Mouse (Mus musculus): ENCODE data around the gene Ttc33.
"Not testable (repeated sequence)": the region's sequence is repeated elsewhere in the genome, so short reads cannot be mapped to it uniquely, and the experiment has no call there.

The Ttc33 gene

GRCm38 (mm10) chr15:5184668-5185330, 526 bp upstream of the Ttc33 start:
- peak; percentile 33 for DNase-seq (ENCODE audit: low read depth, low spot score)

DNA sequence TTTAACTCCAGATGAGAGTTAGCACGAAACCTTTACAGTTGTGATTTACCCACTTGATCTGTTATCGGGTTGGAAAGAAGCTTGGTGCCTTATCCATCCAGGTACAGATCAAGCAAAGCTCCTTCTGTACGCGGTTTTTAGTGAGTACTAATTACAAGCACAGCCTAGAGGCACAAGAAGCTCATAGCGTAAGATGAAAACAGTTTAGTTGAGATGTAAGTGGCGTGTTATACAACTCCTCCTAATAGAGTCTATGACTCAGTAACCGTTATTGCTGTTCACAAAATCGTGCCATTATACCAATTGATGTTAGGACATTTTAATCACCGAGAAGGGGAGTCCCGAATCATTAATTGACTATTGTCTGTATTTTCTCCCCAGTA, 959 bp downstream of the Ttc33 start:
- DNase-seq (ENCODE audit: low read depth, low spot score): no peak

- peak; percentile 34 for DNase-seq (ENCODE audit: low read depth, low spot score)
These were observed 1.8 kb downstream of the Ttc33 start for GRCm38 (mm10) chr15:5187116-5187515.

GRCm38 (mm10) chr15:5188029-5188428, 2.7 kb downstream of the Ttc33 start:
- no peak for DNase-seq (ENCODE audit: low read depth, low spot score)

- no peak for DNase-seq (ENCODE audit: low read depth, low spot score)
These were observed 4.3 kb downstream of the Ttc33 start for GRCm38 (mm10) chr15:5189504-5190093.

GRCm38 (mm10) chr15:5193833-5194232, 8.5 kb downstream of the Ttc33 start:
- DNase-seq (ENCODE audit: low read depth, low spot score): peak; percentile 27

- DNase-seq (ENCODE audit: low read depth, low spot score): no peak
These were observed 9.1 kb downstream of the Ttc33 start for GRCm38 (mm10) chr15:5194446-5194845.

GRCm38 (mm10) chr15:5194931-5195330, 9.6 kb downstream of the Ttc33 start:
- no peak for DNase-seq (ENCODE audit: low read depth, low spot score)

DNA sequence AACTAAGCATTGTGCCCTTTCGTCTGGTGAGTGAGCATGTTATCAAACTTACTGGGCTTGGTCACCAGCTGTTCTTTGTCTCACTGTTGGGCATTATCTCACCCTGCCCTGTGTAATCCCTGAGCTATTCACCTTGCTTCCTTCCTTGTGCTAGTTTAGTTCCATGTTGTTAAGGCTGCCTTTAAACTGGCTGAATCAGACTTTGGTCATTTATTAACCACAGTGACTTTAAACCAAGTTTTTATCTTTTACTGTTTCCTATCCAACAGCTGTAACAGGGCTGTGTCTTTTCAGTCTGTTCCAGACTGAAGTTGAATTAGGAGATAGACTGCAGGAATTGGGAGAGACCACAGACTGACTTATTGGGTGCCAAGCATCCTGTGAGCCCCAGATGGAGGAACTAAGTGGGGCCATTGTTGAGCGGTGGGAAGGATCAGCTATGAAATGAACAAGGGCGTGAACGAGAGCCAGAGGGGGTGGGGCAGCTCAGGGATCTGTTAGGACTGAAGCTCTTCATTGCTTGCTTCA, 10.7 kb downstream of the Ttc33 start:
- no peak for DNase-seq (ENCODE audit: low read depth, low spot score)

DNA sequence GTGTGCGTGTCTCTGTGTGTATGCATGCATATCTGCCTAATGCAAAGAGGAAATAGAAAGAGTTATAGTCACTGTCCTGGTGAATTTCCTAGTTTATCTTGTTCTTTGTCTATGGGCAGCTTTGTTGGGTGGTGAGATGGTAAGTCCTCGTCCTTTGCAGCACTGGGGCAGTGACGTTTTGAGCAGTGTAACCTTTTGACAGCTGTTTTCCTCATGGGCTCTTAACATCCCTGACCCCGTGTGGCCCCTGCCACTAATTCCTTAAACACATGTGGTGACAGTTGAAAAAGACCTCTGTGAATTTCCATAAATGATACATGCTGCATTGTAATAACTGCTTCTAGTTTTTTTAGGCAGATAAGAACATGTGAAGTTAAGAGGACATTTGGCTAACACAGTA, 11.4 kb downstream of the Ttc33 start:
- no peak for DNase-seq (ENCODE audit: low read depth, low spot score)

- no peak for DNase-seq (ENCODE audit: low read depth, low spot score)
These were observed 19.9 kb downstream of the Ttc33 start for GRCm38 (mm10) chr15:5205222-5205621.

DNA sequence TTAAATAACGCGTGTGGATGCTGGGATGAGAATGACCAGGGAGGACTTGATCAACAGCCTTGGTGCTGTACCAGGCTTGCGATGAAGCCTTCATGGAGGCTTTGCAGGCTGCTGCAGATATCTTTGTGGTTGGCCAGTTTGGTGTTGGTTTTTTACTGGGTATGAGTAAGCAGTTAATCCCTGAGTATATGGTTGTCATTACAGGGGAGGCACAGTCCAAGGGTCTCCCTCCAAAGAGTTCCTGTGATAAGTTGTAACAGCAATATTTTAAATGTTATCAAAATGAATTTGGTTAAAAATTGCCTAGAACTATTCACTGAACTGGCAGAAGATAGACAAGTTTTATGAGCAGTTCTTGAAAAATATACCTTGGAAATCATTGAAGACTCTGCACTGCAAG, 23.8 kb downstream of the Ttc33 start:
- no peak for DNase-seq (ENCODE audit: low read depth, low spot score)

GRCm38 (mm10) chr15:5220491-5220890, 35.2 kb downstream of the Ttc33 start:
- DNase-seq (ENCODE audit: low read depth, low spot score): no peak

DNA sequence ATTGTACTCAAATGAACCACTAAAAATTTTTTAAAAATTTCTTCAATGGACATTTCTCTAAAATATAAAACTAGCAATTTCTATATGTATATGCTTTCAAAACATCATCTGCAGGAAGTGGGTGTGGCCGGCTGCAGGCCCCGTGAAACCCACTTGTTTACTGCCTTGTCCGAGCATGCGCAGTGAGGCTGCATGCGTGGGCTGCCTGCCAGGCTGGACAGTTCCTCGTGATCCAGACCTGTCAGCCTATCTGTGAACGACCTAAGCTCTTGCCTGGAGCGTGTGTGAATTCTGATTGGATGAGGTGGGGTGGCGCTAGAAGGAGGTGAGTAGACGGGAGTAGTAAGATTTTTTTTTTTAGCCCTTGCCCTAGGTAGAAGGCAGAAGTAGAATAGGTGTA, 45.4 kb downstream of the Ttc33 start:
- not testable (repeated sequence) for DNase-seq (ENCODE audit: low read depth, low spot score)

DNA sequence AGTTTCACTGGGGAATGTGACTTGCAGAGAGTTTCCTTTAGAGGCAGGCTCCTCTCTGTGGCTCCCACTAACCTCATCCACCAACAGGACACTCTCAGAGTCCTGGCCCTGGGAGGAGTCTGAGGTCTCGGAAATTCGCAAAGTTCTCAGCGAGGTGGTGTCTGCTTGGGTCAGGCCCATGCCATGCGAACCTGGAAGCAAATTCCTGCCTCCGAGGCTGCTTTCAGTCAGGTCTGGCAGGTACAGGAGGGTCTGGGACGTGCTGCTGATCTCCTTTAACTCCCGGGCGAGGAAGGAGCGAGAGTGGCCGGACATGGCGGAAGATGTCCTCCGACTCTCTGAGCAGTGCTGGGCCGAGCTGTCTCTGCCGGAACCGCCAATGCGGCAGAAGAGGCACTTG, 49.3 kb downstream of the Ttc33 start:
- DNase-seq (ENCODE audit: low read depth, low spot score): no peak

DNA sequence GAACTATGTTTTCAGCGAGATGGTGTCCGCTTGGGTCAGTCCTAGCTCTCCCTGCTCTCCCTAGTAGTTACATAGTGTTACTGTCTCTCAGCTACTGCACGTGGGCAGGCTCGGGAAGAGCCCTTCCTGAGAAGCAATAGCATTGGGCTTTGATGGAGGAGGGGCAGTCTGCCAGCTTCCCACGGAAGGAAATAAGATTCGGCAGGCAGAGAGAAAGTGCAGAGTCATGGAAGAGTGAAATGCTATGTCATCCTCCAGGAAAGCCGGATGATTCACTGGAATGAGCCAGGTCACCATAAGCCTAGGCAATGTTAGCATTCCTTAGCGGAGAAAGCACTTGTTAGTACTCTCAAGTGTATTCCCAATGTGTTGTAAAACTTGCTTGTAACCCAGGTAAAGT, 50.2 kb downstream of the Ttc33 start:
- no peak for DNase-seq (ENCODE audit: low read depth, low spot score)

DNA sequence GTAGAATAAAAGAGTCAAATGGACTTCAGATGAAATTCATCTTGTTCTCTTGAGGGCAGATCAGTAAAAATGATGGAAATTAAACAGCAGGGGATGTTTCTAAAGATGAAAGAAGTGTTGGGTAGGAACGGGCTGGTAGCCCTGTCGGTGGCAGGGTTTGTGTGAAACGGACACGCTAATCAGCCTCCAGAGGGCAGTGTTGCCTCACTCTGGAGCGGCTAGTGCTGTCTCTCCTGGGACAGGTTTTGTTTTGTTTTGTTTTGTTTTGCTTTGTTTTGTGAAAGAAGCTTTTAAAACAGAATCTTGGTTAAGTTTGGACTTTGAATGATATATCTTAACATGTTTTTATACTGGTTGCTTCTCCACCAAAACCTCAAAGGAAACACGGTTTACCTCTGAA, 51.2 kb downstream of the Ttc33 start:
- peak; percentile 87 for DNase-seq (ENCODE audit: low read depth, low spot score)

GRCm38 (mm10) chr15:5237012-5237660, 51.8 kb downstream of the Ttc33 start:
- peak; percentile 80 for DNase-seq (ENCODE audit: low read depth, low spot score)

- no peak for DNase-seq (ENCODE audit: low read depth, low spot score)
These were observed 52.7 kb downstream of the Ttc33 start for GRCm38 (mm10) chr15:5238073-5238472.

GRCm38 (mm10) chr15:5238553-5238952, 53.2 kb downstream of the Ttc33 start:
- peak; percentile 50 for DNase-seq (ENCODE audit: low read depth, low spot score)

GRCm38 (mm10) chr15:5239361-5239760, 54.0 kb downstream of the Ttc33 start:
- peak; percentile 43 for DNase-seq (ENCODE audit: low read depth, low spot score)

- peak; percentile 40 for DNase-seq (ENCODE audit: low read depth, low spot score)
These were observed 54.6 kb downstream of the Ttc33 start for GRCm38 (mm10) chr15:5239901-5240300.

DNA sequence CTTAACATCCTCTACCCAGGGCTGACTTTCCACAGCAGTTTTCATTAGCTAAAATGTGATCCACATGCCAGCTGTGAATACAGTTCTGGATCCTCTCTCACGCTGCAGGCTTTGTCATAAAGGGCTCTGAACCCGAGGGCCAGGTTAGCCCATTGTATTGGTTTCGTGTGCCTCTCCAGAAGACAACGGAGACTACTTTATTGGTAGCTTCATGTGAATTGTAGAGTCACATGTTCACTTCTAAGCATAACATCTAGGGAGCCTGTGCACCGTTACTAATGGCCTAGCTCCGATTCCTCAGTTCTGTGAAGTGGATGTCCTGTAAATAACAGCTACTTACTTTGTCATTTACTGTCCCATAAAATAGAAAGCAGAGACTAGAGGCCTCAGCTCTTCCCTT, 55.0 kb downstream of the Ttc33 start:
- peak; percentile 16 for DNase-seq (ENCODE audit: low read depth, low spot score)

Data from CD4-positive helper T cell, adult 2 months (primary cell).